Mouse (Mus musculus) gastrocnemius, postnatal 36 days (tissue): Measurements from ENCODE around the gene Hspa1b. TPM values are rescaled to one million over a fixed set of nuclear protein-coding genes. Genes with fewer than 3 reads are reported as not detected.
"Not testable (repeated sequence)": the region's sequence is repeated elsewhere in the genome, so short reads cannot be mapped to it uniquely, and the experiment has no call there.

ENCODE experiments used
- DNase-seq, 2 experiments: peaks; one replicate each; pipeline ENCODE4 v3.0.0; 2022
- intact Hi-C: fragments of 180-260 bp; cut with DNase I; formaldehyde crosslinking; loops from one replicate; pipeline ENCODE4 v1.15.1; 2025
- long read RNA-seq, 2 experiments: library from polyadenylated mRNA; stranded (forward); transcript quantifications; one replicate each; pipeline ENCODE4 v2.0.0; 2021
- total RNA-seq, 2 experiments: library from RNA; stranded (reverse); gene quantifications; 2 replicates each; pipeline ENCODE4 v1.2.3; 2021

Hspa1b gene
- 1 to 10 TPM; 4.6 to 6.1 TPM for total RNA-seq
- long read RNA-seq, experiment 1, transcript Hspa1b-201 (1 exons, 2,803 nt): major isoform, 5 of 5 reads
- long read RNA-seq, experiment 1, partial matches to known transcripts: 0 of 5 reads
- long read RNA-seq, experiment 1, other reads (novel, unspliced or antisense): 0 of 5 reads
- long read RNA-seq, experiment 2, partial matches to known transcripts: 0 of 3 reads
- long read RNA-seq, experiment 2, other reads (novel, unspliced or antisense): 0 of 3 reads

DNA sequence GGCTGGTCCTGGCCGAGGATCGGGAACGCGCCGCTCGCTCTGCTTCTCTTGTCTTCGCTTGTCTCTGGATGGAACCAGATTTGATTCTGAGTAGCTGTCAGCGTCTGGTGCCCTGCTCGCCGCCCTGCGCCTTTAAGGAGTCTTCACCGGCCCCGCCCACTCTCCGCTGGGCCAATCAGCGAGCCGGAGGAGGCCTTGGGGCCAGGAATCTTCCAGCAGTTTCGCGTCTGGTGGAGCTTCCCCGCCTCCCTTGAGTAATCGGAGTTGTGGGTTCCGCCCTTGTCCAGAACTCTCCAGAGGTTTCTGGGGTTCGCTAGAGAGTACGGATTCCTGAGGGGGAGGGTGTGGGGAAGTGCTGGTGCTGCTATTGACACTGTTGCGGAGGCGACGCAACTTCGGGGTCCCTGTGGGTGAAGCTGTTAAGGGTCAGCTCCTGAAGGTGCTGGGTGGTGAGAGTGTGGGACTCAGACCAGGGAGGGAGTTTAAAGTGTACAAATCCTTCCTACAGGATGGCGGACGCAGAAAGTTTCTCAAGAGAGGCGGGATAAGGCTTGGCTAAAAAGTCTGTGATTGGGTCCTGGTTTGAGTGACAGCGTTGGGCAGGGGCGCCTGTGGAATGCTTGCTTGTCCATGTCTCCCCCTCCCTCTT is at the start of gene Hspa1b:
TSS of gene Hspa1b (minus strand) at position 109 of the 649 bp plus-strand sequence.
- intact Hi-C loops: not testable (repeated sequence)
- peak; percentile 74 to 83 for DNase-seq

- intact Hi-C loops: no loop called here
- no peak for DNase-seq
Measured at GRCm38 (mm10) chr17:35007387-35007991, 48.5 kb upstream of the Hspa1b start.

DNA sequence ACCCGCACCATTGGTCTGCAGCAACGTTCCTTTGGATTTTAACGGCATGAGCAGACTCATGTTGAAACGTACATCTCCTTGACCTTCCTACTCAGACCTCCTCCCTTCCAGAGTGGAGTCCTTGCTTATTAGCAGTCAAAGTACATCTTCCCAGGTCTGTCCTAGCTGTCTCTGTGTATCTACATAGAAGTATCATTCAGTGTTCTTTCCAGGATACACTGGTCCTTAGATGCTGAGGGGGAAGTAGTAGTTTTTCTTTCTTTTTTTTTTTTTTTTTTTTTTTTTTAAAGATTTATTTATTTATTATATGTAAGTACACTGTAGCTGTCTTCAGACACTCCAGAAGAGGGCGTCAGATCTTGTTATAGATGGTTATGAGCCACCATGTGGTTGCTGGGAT is 46.9 kb upstream of the Hspa1b start:
- DNase-seq, intact Hi-C loops: not testable (repeated sequence)

GRCm38 (mm10) chr17:35005158-35005557 is 46.1 kb upstream of the Hspa1b start:
- intact Hi-C loops: no loop called here
- DNase-seq: no peak

GRCm38 (mm10) chr17:35004075-35004717 is 45.2 kb upstream of the Hspa1b start:
- intact Hi-C loops: no loop called here
- DNase-seq: no peak

- intact Hi-C loops: no loop called here
Measured at GRCm38 (mm10) chr17:35003022-35003838, 44.2 kb upstream of the Hspa1b start.

DNA sequence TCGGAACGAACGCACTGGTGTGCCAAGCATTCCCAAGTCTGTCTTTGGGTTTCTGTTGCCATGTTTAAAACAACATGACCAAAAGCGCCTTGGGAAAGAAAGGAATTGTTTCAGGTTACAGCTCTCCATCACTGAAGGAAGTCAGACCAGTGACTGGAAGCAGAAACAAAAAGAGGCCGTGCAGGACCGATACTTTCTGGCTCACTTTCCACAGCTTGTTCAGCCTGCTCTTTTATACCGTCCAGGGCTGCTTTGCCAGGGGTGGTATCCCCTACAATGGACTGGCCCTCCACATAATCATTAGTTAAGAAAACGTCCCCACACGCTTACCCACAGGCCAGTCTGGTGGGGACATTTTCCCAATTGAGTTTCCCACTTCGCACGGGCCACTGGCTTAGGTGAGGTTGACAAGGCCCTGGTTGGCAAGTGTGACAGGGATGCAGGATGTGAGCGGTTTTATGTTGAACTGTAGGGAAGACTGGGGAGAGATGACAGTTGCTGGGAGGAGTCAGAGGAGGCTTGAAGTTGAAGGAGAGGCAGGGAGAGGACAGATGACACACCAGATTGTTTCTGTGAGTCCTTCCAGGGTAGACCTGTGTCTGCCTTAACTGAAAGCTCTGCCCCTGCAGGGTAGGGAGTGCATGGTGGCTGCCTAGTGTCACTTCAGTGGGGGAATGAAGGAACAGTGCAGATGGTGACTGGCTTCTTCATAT is 43.3 kb upstream of the Hspa1b start:
- DNase-seq: no peak
- intact Hi-C loops: no loop called here

More at GRCm38 (mm10) chr17:35003022-35003838, 44.2 kb upstream of the Hspa1b start:
- no peak for DNase-seq

GRCm38 (mm10) chr17:35001452-35002152 is 42.6 kb upstream of the Hspa1b start:
- intact Hi-C loops: no loop called here
- no peak for DNase-seq

DNA sequence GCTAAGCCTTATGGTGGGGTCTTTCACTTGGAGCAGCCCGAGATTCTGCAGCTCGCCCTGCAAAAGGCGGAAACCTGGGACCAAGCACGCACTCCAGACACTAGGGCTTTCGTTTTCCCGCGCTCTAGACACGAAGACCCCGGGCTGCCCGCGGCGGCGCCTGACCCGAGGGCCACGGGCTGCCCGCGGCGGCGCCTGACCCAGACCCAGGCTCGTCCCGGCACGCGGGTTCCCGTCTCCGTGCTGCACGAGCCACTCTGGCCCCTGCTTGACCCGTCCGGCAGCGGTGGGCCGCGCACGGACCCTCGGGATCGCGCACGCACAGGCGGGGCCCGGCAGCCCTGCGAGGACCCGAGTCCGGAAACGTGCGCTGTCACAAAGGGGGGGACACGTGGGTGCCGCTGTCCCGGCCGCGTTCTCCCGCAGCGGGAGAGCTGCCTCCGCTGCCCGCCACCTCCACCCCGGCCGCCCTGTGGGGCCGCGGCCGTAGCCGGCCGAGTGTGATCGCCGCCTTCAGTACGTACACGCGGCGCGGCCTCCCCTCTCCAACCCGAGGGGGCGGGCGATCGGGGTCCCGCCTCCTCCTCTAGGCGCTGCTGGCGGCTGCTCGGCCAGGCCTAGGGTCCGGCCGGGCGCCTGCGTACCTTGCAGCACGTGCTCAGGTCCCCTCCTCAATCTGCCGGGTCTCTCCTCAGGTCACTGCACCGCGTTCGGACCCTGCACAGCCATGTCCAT is 41.8 kb upstream of the Hspa1b start, which contains the start of gene Vars:
TSS of gene Vars (plus strand) at position 271 of the 735 bp plus-strand sequence.
- DNase-seq: peak; percentile 77 to 88
- intact Hi-C loops: no loop called here

DNA sequence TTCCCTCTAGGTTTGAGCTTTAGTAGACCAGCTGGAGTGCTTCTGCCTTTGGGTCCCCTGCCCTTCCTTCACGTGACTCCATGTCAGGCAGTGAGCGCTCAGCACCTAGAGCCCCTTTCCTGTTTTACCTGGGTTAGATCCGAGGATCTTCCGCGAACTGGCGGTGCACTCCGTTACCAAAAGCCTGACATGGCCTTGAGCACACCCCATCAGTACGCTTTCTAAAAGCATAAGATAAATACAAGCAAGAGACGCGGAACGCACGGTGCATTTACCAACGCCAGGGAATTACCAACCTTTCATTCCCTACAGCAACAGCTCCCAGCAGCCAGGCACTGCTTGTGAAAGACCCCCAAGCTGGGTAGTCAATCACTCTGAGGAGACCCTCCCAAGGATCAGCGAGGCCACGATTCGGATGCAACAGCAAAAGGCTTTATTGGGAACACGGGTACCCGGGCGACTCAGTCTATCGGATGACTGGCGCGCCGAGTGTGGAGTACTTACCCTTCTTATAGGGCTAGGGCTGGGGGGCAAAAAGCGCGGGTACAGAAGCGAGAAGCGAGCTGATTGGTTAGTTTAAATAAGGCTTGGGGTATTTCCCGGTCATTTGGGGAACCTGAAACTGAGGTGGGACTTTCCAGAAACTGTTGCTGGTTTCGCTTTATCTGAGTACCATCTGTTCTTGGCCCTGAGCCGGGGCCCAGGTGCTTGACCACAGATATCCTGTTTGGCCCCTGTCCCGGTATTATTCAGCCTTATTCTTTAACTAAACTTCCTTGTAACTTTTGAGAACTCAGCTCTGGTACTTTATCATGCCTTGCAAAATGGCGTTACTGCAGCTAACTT is 41.1 kb upstream of the Hspa1b start:
- intact Hi-C loops, DNase-seq: not testable (repeated sequence)

DNA sequence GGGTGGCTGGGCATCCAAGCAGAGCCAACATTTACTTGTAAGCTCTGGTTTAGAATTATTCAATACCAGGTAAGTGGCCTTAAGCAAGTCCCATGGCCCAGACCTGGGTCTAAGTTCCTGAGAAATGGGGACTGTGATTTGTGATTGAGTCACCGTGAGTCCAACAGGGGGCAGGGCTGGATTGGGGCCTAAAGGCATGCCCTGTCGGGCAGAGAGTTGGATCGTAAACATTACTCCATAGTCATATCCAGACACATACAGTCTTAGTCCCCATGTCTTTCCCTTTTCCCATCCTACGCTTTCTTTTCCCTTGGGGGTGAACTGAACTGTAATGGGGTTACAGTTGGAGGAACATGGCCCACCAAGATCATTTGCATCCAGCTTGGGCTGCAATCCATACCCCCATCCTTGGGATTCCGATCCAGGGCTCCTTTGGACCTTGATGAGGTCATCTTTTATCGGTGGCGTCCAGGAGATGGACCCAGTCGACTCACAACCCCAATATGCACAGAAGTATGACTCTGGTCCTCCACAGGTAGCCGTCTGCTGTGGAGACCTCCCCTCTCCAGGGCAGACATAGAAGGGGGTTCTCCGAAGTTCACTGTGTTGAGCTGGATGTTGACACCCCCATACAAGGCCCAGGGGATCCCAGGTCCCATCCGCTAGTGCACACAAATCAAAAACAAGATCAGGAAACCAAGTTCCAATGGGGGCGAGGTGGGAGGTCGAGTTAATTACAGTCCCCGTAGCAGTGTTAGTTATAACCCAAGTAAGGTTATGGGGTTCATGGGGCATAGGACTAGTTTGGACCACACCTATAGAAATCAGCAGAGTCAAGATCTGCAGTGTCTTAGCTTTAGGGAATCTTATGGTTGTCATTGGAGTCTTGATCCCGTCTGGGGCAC is 39.7 kb upstream of the Hspa1b start:
- intact Hi-C loops: no loop called here
- no peak for DNase-seq

DNA sequence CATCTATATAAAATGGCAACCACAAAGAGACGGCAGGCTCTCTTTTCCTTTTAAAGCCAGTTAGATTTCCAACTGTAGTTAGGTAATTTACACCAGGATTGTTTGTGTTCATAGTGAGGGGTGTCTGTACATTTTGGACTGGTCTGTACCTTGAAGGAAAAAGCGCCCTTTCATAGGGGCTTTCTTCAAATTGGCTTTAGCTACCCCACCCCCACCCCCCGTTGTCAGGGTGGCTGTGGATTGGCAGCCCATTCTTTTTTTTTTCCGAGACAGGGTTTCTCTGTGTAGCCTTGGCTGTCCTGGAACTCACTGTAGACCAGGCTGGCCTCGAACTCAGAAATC is 38.1 kb upstream of the Hspa1b start:
- intact Hi-C loops: no loop called here
- DNase-seq: no peak

- no peak for DNase-seq
- intact Hi-C loops: no loop called here
Measured at GRCm38 (mm10) chr17:34996411-34997141, 37.5 kb upstream of the Hspa1b start.

DNA sequence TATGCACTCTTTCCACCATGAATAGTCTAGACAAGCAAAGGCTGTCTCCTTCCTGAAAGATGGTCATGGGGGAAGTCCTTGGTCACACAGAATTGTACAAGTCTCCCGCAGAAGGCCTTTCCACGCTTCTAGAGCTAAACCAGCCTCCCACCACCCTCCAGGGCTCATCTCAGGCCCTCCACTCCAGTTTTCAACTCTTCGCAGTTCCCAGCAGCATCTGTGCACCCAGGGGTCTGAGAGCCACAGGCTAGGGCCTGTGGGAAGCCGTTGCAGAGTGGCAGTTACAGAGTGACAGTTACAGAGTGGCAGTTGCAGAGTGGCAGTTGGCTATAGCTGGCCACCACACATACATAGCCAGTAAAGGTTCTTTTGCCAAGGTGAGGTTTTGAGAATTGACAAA is 36.9 kb upstream of the Hspa1b start:
- DNase-seq, intact Hi-C loops: not testable (repeated sequence)

DNA sequence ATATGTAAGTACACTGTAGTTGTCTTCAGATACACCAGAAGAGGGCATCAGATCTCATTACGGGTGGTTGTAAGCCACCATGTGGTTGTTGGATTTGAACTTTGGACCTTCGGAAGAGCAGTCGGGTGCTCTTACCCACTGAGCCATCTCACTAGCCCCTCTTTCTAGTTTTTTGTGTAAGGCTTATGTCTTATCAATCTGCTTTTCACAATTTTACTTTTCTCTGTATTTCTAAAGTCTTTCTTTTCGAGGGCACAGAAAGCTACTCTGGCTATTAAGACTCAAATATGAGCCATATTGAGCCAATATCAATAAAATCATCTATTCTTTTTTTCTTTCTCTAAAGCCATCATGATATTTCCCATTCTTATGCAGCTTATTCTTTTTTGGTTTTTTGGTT is 36.2 kb upstream of the Hspa1b start:
- intact Hi-C loops, DNase-seq: not testable (repeated sequence)

- intact Hi-C loops: no loop called here
Measured at GRCm38 (mm10) chr17:34994751-34995150, 35.7 kb upstream of the Hspa1b start.

More at GRCm38 (mm10) chr17:34994751-34995150, 35.7 kb upstream of the Hspa1b start:
- DNase-seq: no peak
